Mouse (Mus musculus): ENCODE measurements around the gene Gpr22.

The Gpr22 gene

DNA sequence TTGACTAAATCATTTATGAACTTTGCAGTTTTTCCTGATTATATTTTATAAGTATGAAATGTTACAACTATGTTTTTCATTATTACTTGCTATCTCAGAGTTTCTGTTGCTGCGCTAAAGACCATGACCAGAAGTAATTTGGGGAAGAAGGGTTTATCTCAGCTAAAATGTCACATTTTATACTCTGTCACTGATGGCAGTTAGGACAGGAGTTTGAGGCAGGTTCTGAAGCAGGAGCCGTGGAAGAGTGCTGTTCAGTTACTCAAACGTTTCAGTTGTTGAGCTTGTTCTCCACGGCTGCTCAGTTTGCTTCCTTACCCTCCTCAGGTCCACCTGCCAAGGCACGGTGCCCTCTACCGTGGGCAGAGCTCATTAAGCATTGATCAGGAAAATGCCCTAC lies 47.7 kb downstream of the Gpr22 start:
- DNase-seq = no peak
